In the genomic region with DNA sequence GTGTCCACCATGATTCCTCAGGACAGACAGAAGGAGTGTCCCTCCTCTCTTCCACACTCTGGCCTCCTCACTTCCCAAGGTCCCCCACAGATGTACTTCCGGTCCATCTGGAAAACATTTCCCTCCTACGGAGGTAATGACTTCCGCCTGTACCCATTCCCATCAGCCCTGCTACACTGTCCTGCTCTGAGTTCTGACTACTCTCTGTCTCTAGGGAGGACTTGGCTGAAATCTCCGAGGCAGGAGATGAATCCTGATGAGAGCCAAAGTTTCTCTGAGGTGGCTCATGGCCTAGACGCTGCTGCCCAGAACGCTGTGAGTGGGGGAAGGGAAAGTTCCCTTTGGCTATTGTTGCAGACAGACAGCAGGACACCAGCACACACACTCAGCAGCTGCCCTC, we compare ENCODE assay signal across 8 mouse cellular contexts. TPM values are rescaled to one million over a fixed set of nuclear protein-coding genes. Genes with fewer than 3 reads are reported as not detected.
DNase-seq lines count a peak whose midpoint lies in the region; ATAC-seq lines count a peak whose summit lies in the region.
"Had no signal": no experiment of that assay in that cellular context is flagged by ENCODE, and none has a peak within 500 bp of the region (broad histone marks: within the 10 kb centered on the region; RNA-seq: fewer than 3 reads in every experiment).

No protein-coding gene starts in this region.

- no peak overlapping the region for H3K9ac ChIP-seq in midbrain, embryonic 15.5 days

- DNase-seq in R1 (ENCODE audit: low read depth, low spot score) = peak; percentile 23
- peak; percentile 32 for DNase-seq in embryo, embryonic 10 days (ENCODE audit: low spot score)
- DNase-seq in gastrocnemius, postnatal 25 days = peak; percentile 39
- no peak for DNase-seq in heart, postnatal 25 days (ENCODE audit: low spot score)
- DNase-seq in frontal cortex, postnatal 25 days (ENCODE audit: low spot score in 2 of 2) = no peak

- peaks cover 33% of the 10 kb centered on the region for H3K4me1 ChIP-seq in midbrain, embryonic 15.5 days

- no peak for ATAC-seq in midbrain, embryonic 15.5 days (replicated peaks)
- no peak for ATAC-seq in megakaryocyte progenitor cell, adult 5-6 weeks (replicated peaks; ENCODE audit: poor library complexity)

- no peaks in the 10 kb centered on the region for H3K36me3 ChIP-seq in midbrain, embryonic 15.5 days (replicated peaks)

- WGBS in midbrain, embryonic 15.5 days = 42% methylated on average over 6 of the region's 6 CpGs

- H3K27ac ChIP-seq in midbrain, embryonic 15.5 days = peak overlapping the region; percentile 76

- no peak overlapping the region for H3K4me3 ChIP-seq in midbrain, embryonic 15.5 days
- H3K4me3 ChIP-seq: erythroblast, embryonic 14.5 days had no signal

- H3K9me3 ChIP-seq in midbrain, embryonic 15.5 days = no peaks in the 10 kb centered on the region

- intact Hi-C loops in heart, postnatal 25 days (cut with DNase I) = loop anchor here (5.0 to 10.0 kb wide), 2 partner anchors 145 to 403 kb away; a partner anchor contains a TSS

- no peak overlapping the region for H3K4me2 ChIP-seq in midbrain, embryonic 15.5 days

- H3K27me3 ChIP-seq in midbrain, embryonic 15.5 days (replicated peaks) = 0 out of 2 replicates have a peak, but pooled peaks cover 10% of the 10 kb centered on the region

RNA-seq across cellular contexts. Expression of a gene that starts 5.0 kb away (rescaled TPM):
- total RNA-seq in gastrocnemius, postnatal 25 days (2021) = under 1 TPM in 1 of 2 experiments, not detected in 1; 0.21 TPM
- polyA plus RNA-seq in midbrain, embryonic 15.5 days (2015; fragmentation: Nextera tagmentation; extraction: Ambion mirVana) = 0.15 and 0.19 TPM in 2 replicates
- under 1 TPM; 0.14 to 0.26 TPM for total RNA-seq in heart, postnatal 25 days (2021)
- total RNA-seq in megakaryocyte progenitor cell, adult 5-6 weeks (2015) = not detected in 2 replicates
- total RNA-seq in megakaryocyte progenitor cell, adult 5-6 weeks (2017) = not detected in 2 replicates
- polyA plus RNA-seq: erythroblast, embryonic 14.5 days had no signal

RNA-seq across cellular contexts. Expression of a gene that starts 7.6 kb away (rescaled TPM):
- 10 to 100 TPM in 1 of 2 experiments, 1 to 10 TPM in 1; 7.3 to 10.6 TPM for total RNA-seq in gastrocnemius, postnatal 25 days (2021)
- 6.3 and 7.2 TPM in 2 replicates for polyA plus RNA-seq in midbrain, embryonic 15.5 days (2015; fragmentation: Nextera tagmentation; extraction: Ambion mirVana)
- 1 to 10 TPM; 6.5 to 6.7 TPM for total RNA-seq in heart, postnatal 25 days (2021)
- total RNA-seq in megakaryocyte progenitor cell, adult 5-6 weeks (2015) = 0.29 and 0.84 TPM in 2 replicates
- 0.20 and 0.33 TPM in 2 replicates for total RNA-seq in megakaryocyte progenitor cell, adult 5-6 weeks (2017)
- polyA plus RNA-seq: erythroblast, embryonic 14.5 days had no signal

RNA-seq across cellular contexts. Expression of a gene that starts 59.0 kb away (rescaled TPM):
- 10 to 100 TPM; 59.5 to 62.9 TPM for total RNA-seq in gastrocnemius, postnatal 25 days (2021)
- polyA plus RNA-seq in midbrain, embryonic 15.5 days (2015; fragmentation: Nextera tagmentation; extraction: Ambion mirVana) = 85.8 and 88.2 TPM in 2 replicates
- total RNA-seq in heart, postnatal 25 days (2021) = 100 to 1,000 TPM; 109 to 115 TPM
- 32.5 and 36.9 TPM in 2 replicates for total RNA-seq in megakaryocyte progenitor cell, adult 5-6 weeks (2015)
- 32.6 and 39.1 TPM in 2 replicates for total RNA-seq in megakaryocyte progenitor cell, adult 5-6 weeks (2017)

Comparison
In these comparisons a context has a peak if more than half of its experiments do, and no peak if none do; other contexts are left out.
1. DNase-seq: peak in R1 (single experiment), embryo, embryonic 10 days (single experiment) and gastrocnemius, postnatal 25 days (single experiment); none in heart, postnatal 25 days (single experiment) and frontal cortex, postnatal 25 days (0 of 2).
2. RNA of a gene that starts 7.6 kb away (total RNA-seq): 7.3 to 10.6 TPM in gastrocnemius, postnatal 25 days and 6.5 to 6.7 TPM in heart, postnatal 25 days; 0.20 to 0.84 TPM in megakaryocyte progenitor cell, adult 5-6 weeks; every median in the first group is over 4 times any median in the second.